Mouse (Mus musculus) hindbrain, embryonic 16.5 days (tissue): ENCODE data around the gene Axdnd1. TPM values are rescaled to one million over a fixed set of nuclear protein-coding genes. Genes with fewer than 3 reads are reported as not detected.

Experiments used
- ATAC-seq: fragments of 200-750 bp; cut with Nextera tagmentation; 2 replicates; pipeline ENCODE4 v1.8.0; 2017; ENCODE audit warnings: moderate TSS enrichment, moderate library complexity
- H3K27ac ChIP-seq: fragments of 300-500 bp; sonication (generic); 2 replicates; pipeline ENCODE4 v1.5.1; 2014; ENCODE audit warnings: low read depth, mild to moderate bottlenecking, control low read depth, low read length, moderate library complexity
- H3K27me3 ChIP-seq: fragments of 300-500 bp; sonication (generic); replicated peaks from 2 replicates; pipeline ENCODE4 v1.6.1; 2014; ENCODE audit warnings: low read length; ENCODE audit not compliant: control insufficient read depth, insufficient read depth
- H3K36me3 ChIP-seq: fragments of 300-500 bp; sonication (generic); 2 replicates; pipeline ENCODE4 v1.6.1; 2014; ENCODE audit warnings: mild to moderate bottlenecking, low read length, moderate library complexity, mixed read lengths; ENCODE audit not compliant: control insufficient read depth, insufficient read depth
- H3K4me1 ChIP-seq: fragments of 300-500 bp; sonication (generic); 2 replicates; pipeline ENCODE4 v1.6.1; 2014; ENCODE audit warnings: low read depth, low read length; ENCODE audit not compliant: control insufficient read depth, insufficient read depth
- H3K4me2 ChIP-seq: fragments of 300-500 bp; sonication (generic); 2 replicates; pipeline ENCODE4 v1.6.1; 2014; ENCODE audit warnings: mild to moderate bottlenecking, low read length, control low read depth, moderate library complexity
- H3K4me3 ChIP-seq: fragments of 300-500 bp; sonication (generic); 2 replicates; pipeline ENCODE4 v1.5.1; 2014; ENCODE audit warnings: mild to moderate bottlenecking, low read length, control low read depth, moderate library complexity
- H3K9ac ChIP-seq: fragments of 300-500 bp; sonication (generic); 2 replicates; pipeline ENCODE4 v1.6.1; 2014; ENCODE audit warnings: low read depth, mild to moderate bottlenecking, control low read depth, low read length, moderate library complexity
- H3K9me3 ChIP-seq: fragments of 300-500 bp; sonication (generic); 2 replicates; pipeline ENCODE4 v1.6.1; 2014; ENCODE audit warnings: mild to moderate bottlenecking, low read length, moderate library complexity; ENCODE audit not compliant: control insufficient read depth
- WGBS: fragments of 180-500 bp; shearing (Covaris S2); extraction: QIAGEN DNeasy Blood & Tissue Kit; methylation state at CpG from one replicate; pipeline ENCODE4 v1.1.7; 2014; 5-methylcytosine and 5-hydroxymethylcytosine counted together
- polyA plus RNA-seq: library from polyadenylated mRNA; unstranded; fragments of >200 nt; fragmentation: Nextera tagmentation; extraction: Ambion mirVana; gene quantifications from 2 replicates; pipeline ENCODE4 v1.2.1, GENCODE M21; 2015

The Axdnd1 gene
- polyA plus RNA-seq, 1 experiment from 2014 or later: 0.43 TPM

GRCm38 (mm10) chr1:156386880-156387279, 34.1 kb downstream of the Axdnd1 start:
- Histone ChIP-seq H3K4me1 (no peaks in the 10 kb centered on the region), H3K36me3 (no peaks in the 10 kb centered on the region), H3K4me2 (no peak overlapping the region), H3K9me3 (no peaks in the 10 kb centered on the region), H3K4me3 (no peak overlapping the region), H3K27ac (no peak overlapping the region), H3K9ac (no peak overlapping the region), H3K27me3 (no peaks in the 10 kb centered on the region)
- ATAC-seq: no peak
- WGBS: 80% methylated on average over 3 of the region's 3 CpGs

GRCm38 (mm10) chr1:156386232-156386631, 34.7 kb downstream of the Axdnd1 start:
- H3K36me3 ChIP-seq: no peaks in the 10 kb centered on the region
- no peak overlapping the region for H3K4me3 ChIP-seq
- no peak overlapping the region for H3K27ac ChIP-seq
- H3K27me3 ChIP-seq: no peaks in the 10 kb centered on the region
- no peak overlapping the region for H3K4me2 ChIP-seq
- ATAC-seq: no peak
- no peaks in the 10 kb centered on the region for H3K9me3 ChIP-seq
- no peak overlapping the region for H3K9ac ChIP-seq
- H3K4me1 ChIP-seq: no peaks in the 10 kb centered on the region
- 94% methylated on average over 4 of the region's 4 CpGs for WGBS

GRCm38 (mm10) chr1:156381217-156381616, 39.7 kb downstream of the Axdnd1 start:
- H3K4me2 ChIP-seq: no peak overlapping the region
- H3K9ac ChIP-seq: no peak overlapping the region
- no peak overlapping the region for H3K4me3 ChIP-seq
- ATAC-seq: no peak
- H3K9me3 ChIP-seq: no peaks in the 10 kb centered on the region
- H3K4me1 ChIP-seq: no peaks in the 10 kb centered on the region
- no peaks in the 10 kb centered on the region for H3K36me3 ChIP-seq
- H3K27me3 ChIP-seq: no peaks in the 10 kb centered on the region
- H3K27ac ChIP-seq: no peak overlapping the region
- 91% methylated on average over 3 of the region's 3 CpGs for WGBS

GRCm38 (mm10) chr1:156365740-156366139, 55.2 kb downstream of the Axdnd1 start, which contains the start of gene Gm2000:
TSS of gene Gm2000 (plus strand) at chr1:156366040.
- Histone ChIP-seq H3K4me3 (no peak within 1 kb of the TSS), H3K9me3 (no peaks in the 10 kb centered on the region), H3K27ac (no peak within 1 kb of the TSS), H3K36me3 (no peaks in the 10 kb centered on the region), H3K4me2 (no peak within 1 kb of the TSS), H3K9ac (no peak within 1 kb of the TSS), H3K27me3 (no peaks in the 10 kb centered on the region), H3K4me1 (no peaks in the 10 kb centered on the region)
- no peak for ATAC-seq
- 90% methylated on average over 6 of the region's 8 CpGs for WGBS

GRCm38 (mm10) chr1:156352466-156352865, 68.5 kb downstream of the Axdnd1 start:
- ATAC-seq: no peak
- no peak overlapping the region for H3K9ac ChIP-seq
- 90% methylated on average over 2 of the region's 2 CpGs for WGBS
- H3K4me1 ChIP-seq: no peaks in the 10 kb centered on the region
- no peak overlapping the region for H3K4me3 ChIP-seq
- no peak overlapping the region for H3K27ac ChIP-seq
- no peaks in the 10 kb centered on the region for H3K36me3 ChIP-seq
- no peaks in the 10 kb centered on the region for H3K9me3 ChIP-seq
- no peaks in the 10 kb centered on the region for H3K27me3 ChIP-seq
- no peak overlapping the region for H3K4me2 ChIP-seq

- Histone ChIP-seq H3K27ac (no peak overlapping the region), H3K9ac (no peak overlapping the region), H3K4me3 (no peak overlapping the region), H3K4me2 (no peak overlapping the region), H3K9me3 (no peaks in the 10 kb centered on the region), H3K27me3 (no peaks in the 10 kb centered on the region), H3K36me3 (no peaks in the 10 kb centered on the region), H3K4me1 (no peaks in the 10 kb centered on the region)
- WGBS: 89% methylated on average over 4 of the region's 4 CpGs
- ATAC-seq: no peak
Observed at GRCm38 (mm10) chr1:156350441-156350840, 70.5 kb downstream of the Axdnd1 start.

- Histone ChIP-seq H3K27ac (no peak overlapping the region), H3K4me1 (no peaks in the 10 kb centered on the region), H3K4me2 (no peak overlapping the region), H3K9ac (no peak overlapping the region), H3K9me3 (no peaks in the 10 kb centered on the region), H3K27me3 (no peaks in the 10 kb centered on the region), H3K4me3 (no peak overlapping the region), H3K36me3 (no peaks in the 10 kb centered on the region)
- 79% methylated on average over 4 of the region's 4 CpGs for WGBS
- ATAC-seq: no peak
Observed at GRCm38 (mm10) chr1:156349031-156349430, 71.9 kb downstream of the Axdnd1 start.

- H3K4me2 ChIP-seq: no peak overlapping the region
- H3K9ac ChIP-seq: no peak overlapping the region
- WGBS: 90% methylated on average over 4 of the region's 4 CpGs
- no peaks in the 10 kb centered on the region for H3K27me3 ChIP-seq
- no peaks in the 10 kb centered on the region for H3K36me3 ChIP-seq
- no peaks in the 10 kb centered on the region for H3K9me3 ChIP-seq
- ATAC-seq: no peak
- no peak overlapping the region for H3K27ac ChIP-seq
- H3K4me1 ChIP-seq: no peaks in the 10 kb centered on the region
- H3K4me3 ChIP-seq: no peak overlapping the region
Observed at GRCm38 (mm10) chr1:156345633-156346032, 75.3 kb downstream of the Axdnd1 start.

- 75% methylated on average over 4 of the region's 4 CpGs for WGBS
- no peak for ATAC-seq
- H3K9me3 ChIP-seq: no peaks in the 10 kb centered on the region
- H3K27ac ChIP-seq: no peak overlapping the region
- H3K9ac ChIP-seq: no peak overlapping the region
- no peaks in the 10 kb centered on the region for H3K4me1 ChIP-seq
- no peak overlapping the region for H3K4me3 ChIP-seq
- no peak overlapping the region for H3K4me2 ChIP-seq
- H3K36me3 ChIP-seq: no peaks in the 10 kb centered on the region
- no peaks in the 10 kb centered on the region for H3K27me3 ChIP-seq
Observed at GRCm38 (mm10) chr1:156344433-156344832, 76.5 kb downstream of the Axdnd1 start.

GRCm38 (mm10) chr1:156340847-156341246, 80.1 kb downstream of the Axdnd1 start:
- Histone ChIP-seq H3K4me3 (no peak overlapping the region), H3K27me3 (no peaks in the 10 kb centered on the region), H3K4me2 (no peak overlapping the region), H3K4me1 (no peaks in the 10 kb centered on the region), H3K9me3 (no peaks in the 10 kb centered on the region), H3K27ac (no peak overlapping the region), H3K9ac (no peak overlapping the region), H3K36me3 (no peaks in the 10 kb centered on the region)
- WGBS: 83% methylated on average over 4 of the region's 4 CpGs
- no peak for ATAC-seq
